Comparison of ENCODE assay signal across 13 mouse cellular contexts in the genomic region with DNA sequence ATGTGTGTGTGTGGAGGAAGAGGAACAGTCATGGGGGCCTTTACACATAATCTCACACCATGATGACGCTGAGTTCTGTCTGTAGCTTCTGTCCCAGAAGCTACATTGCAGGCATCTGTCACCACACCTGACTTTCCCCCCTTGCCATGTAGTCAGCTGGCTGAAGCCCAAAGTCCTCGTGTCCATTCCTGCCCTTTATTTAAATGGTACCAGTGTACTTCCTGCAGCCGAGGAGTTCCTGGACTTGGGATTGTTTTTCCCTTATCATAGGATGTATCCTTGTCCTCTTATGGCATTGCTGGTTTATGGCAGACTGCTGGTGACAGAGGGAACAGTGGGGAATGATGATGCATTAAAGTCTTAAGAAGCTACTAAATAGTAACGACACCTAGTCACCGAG.
"Had no signal": no experiment of that assay in that cellular context is flagged by ENCODE, and none has a peak within 500 bp of the region (broad histone marks: within the 10 kb centered on the region; RNA-seq: fewer than 3 reads in every experiment).

No protein-coding gene starts in this region.

- H3K4me2 ChIP-seq: lung, embryonic 14.5 days; midbrain, embryonic 13.5 days; midbrain, embryonic 15.5 days; neural tube, embryonic 12.5 days had no signal

- H3K4me1 ChIP-seq: midbrain, embryonic 13.5 days; midbrain, embryonic 15.5 days; neural tube, embryonic 12.5 days had no signal

- H3K9ac ChIP-seq: liver, embryonic 14.5 days; lung, embryonic 14.5 days; midbrain, embryonic 13.5 days; midbrain, embryonic 15.5 days; neural tube, embryonic 12.5 days had no signal

- DNase-seq: lung, adult 18-20 months; lung, embryonic 14.5 days; lung, postnatal 10 days; lung, postnatal 4 days; right cerebral cortex, postnatal 14 days; spleen, adult 18-20 months; thymus, adult 18-20 months; thymus, postnatal 14 days; thymus, postnatal 36 days had no signal

- H3K4me3 ChIP-seq: midbrain, embryonic 13.5 days; midbrain, embryonic 15.5 days; neural tube, embryonic 12.5 days had no signal

- ATAC-seq: midbrain, embryonic 13.5 days; midbrain, embryonic 15.5 days had no signal

- H3K27ac ChIP-seq: liver, embryonic 14.5 days; midbrain, embryonic 13.5 days; midbrain, embryonic 15.5 days; neural tube, embryonic 12.5 days had no signal

- H3K9me3 ChIP-seq: midbrain, embryonic 13.5 days; midbrain, embryonic 15.5 days; neural tube, embryonic 12.5 days had no signal

- H3K36me3 ChIP-seq: midbrain, embryonic 13.5 days; midbrain, embryonic 15.5 days; neural tube, embryonic 12.5 days had no signal

- H3K27me3 ChIP-seq: midbrain, embryonic 13.5 days; midbrain, embryonic 15.5 days; neural tube, embryonic 12.5 days had no signal
